Mouse (Mus musculus) intestine, embryonic 14.5 days (tissue): ENCODE results near the gene Snap23. TPM values are rescaled to one million over a fixed set of nuclear protein-coding genes. Genes with fewer than 3 reads are reported as not detected.

Source experiments
- ATAC-seq: fragments of 200-750 bp; cut with Nextera tagmentation; replicated peaks from 2 replicates; pipeline ENCODE4 v1.8.0; 2017; ENCODE audit warnings: low read depth, moderate number of reproducible peaks, moderate TSS enrichment, moderate library complexity; ENCODE audit not compliant: low FRiP score, low TSS enrichment
- DNase-seq: peaks from one replicate; pipeline ENCODE4 v3.0.0-alpha.2; 2018; ENCODE audit warnings: low spot score
- H3K27ac ChIP-seq: fragments of 300-500 bp; sonication (generic); 2 replicates; pipeline ENCODE4 v1.5.1; 2014; ENCODE audit warnings: low read depth, mild to moderate bottlenecking, control low read depth
- H3K27me3 ChIP-seq: fragments of 300-500 bp; sonication (generic); replicated peaks from 2 replicates; pipeline ENCODE4 v1.6.1; 2014; ENCODE audit warnings: low read length, control low read depth; ENCODE audit not compliant: control insufficient read depth, insufficient read depth
- H3K36me3 ChIP-seq: fragments of 300-500 bp; sonication (generic); 2 replicates; pipeline ENCODE4 v1.6.1; 2014; ENCODE audit warnings: low read length, control low read depth; ENCODE audit not compliant: control insufficient read depth, insufficient read depth
- H3K4me1 ChIP-seq: fragments of 300-500 bp; sonication (generic); replicated peaks from 2 replicates; pipeline ENCODE4 v1.6.1; 2014; ENCODE audit warnings: low read length, control low read depth, mixed read lengths; ENCODE audit not compliant: control insufficient read depth, insufficient read depth
- H3K4me2 ChIP-seq: fragments of 300-500 bp; sonication (generic); 2 replicates; pipeline ENCODE4 v1.6.1; 2014; ENCODE audit warnings: low read length
- H3K4me3 ChIP-seq: fragments of 300-500 bp; sonication (generic); 2 replicates; pipeline ENCODE4 v1.5.1; 2014; ENCODE audit warnings: low read depth, low read length, control low read depth, mixed read lengths
- H3K9ac ChIP-seq: fragments of 300-500 bp; sonication (generic); 2 replicates; pipeline ENCODE4 v1.6.1; 2014; ENCODE audit warnings: mild to moderate bottlenecking, low read length
- H3K9me3 ChIP-seq: fragments of 300-500 bp; sonication (generic); 2 replicates; pipeline ENCODE4 v1.6.1; 2016; ENCODE audit warnings: low read length, control low read depth; ENCODE audit not compliant: control insufficient read depth
- WGBS: fragments of 180-500 bp; shearing (Covaris S2); extraction: QIAGEN DNeasy Blood & Tissue Kit; methylation state at CpG from one replicate; pipeline ENCODE4 v1.1.7; 2014; 5-methylcytosine and 5-hydroxymethylcytosine counted together
- polyA plus RNA-seq: library from polyadenylated mRNA; unstranded; fragments of >200 nt; fragmentation: Nextera tagmentation; extraction: Ambion mirVana; gene quantifications from 2 replicates; pipeline ENCODE4 v1.2.1, GENCODE M21; 2014

Gene Snap23
- polyA plus RNA-seq, 1 experiment from 2014 or later: 49.6 TPM

GRCm38 (mm10) chr2:120599506-120599905 lies 32.0 kb downstream of the Snap23 start:
- Histone ChIP-seq H3K4me2 (no peak overlapping the region), H3K27ac (no peak overlapping the region), H3K4me1 (no peaks in the 10 kb centered on the region), H3K4me3 (no peak overlapping the region), H3K9ac (no peak overlapping the region), H3K9me3 (no peaks in the 10 kb centered on the region), H3K27me3 (no peaks in the 10 kb centered on the region), H3K36me3 (peaks cover 74% of the 10 kb centered on the region)
- 94% methylated on average over 4 of the region's 4 CpGs for WGBS
- DNase-seq: no peak
- no peak for ATAC-seq

GRCm38 (mm10) chr2:120606021-120606690 lies 38.7 kb downstream of the Snap23 start:
- Histone ChIP-seq H3K4me3 (no peak overlapping the region), H3K9ac (no peak overlapping the region), H3K9me3 (no peaks in the 10 kb centered on the region), H3K27ac (no peak overlapping the region), H3K4me2 (no peak overlapping the region), H3K4me1 (peaks cover 12% of the 10 kb centered on the region), H3K27me3 (no peaks in the 10 kb centered on the region), H3K36me3 (peaks cover 13% of the 10 kb centered on the region)
- ATAC-seq (no peak), DNase-seq (no peak)
- WGBS: 85% methylated on average over 6 of the region's 6 CpGs

GRCm38 (mm10) chr2:120608830-120609723 lies 41.6 kb downstream of the Snap23 start, which contains the start of the genes Haus2 and Lrrc57:
Gene Haus2 (plus strand): TSS chr2:120609383.
Gene Lrrc57 (minus strand): TSS chr2:120609520.
- H3K36me3 ChIP-seq: peaks cover 16% of the 10 kb centered on the region
- H3K4me2 ChIP-seq: peak within 1 kb of the TSS; percentile 83
- DNase-seq (peak; percentile 98), ATAC-seq (peak; percentile 97)
- H3K27me3 ChIP-seq: no peaks in the 10 kb centered on the region
- WGBS: under 1% methylated on average over 52 of the region's 52 CpGs
- H3K4me1 ChIP-seq: peaks cover 12% of the 10 kb centered on the region
- H3K9me3 ChIP-seq: no peaks in the 10 kb centered on the region
- peak within 1 kb of the TSS; percentile 95 for H3K4me3 ChIP-seq
- peak within 1 kb of the TSS; percentile 69 for H3K9ac ChIP-seq
- H3K27ac ChIP-seq: peak within 1 kb of the TSS; percentile 85

GRCm38 (mm10) chr2:120616279-120617163 lies 49.0 kb downstream of the Snap23 start:
- no peak for ATAC-seq
- H3K36me3 ChIP-seq: peaks cover 66% of the 10 kb centered on the region

GRCm38 (mm10) chr2:120619538-120619937 lies 52.1 kb downstream of the Snap23 start:
- H3K9me3 ChIP-seq: no peaks in the 10 kb centered on the region
- 100% methylated on average over 1 of the region's 1 CpGs for WGBS
- DNase-seq (no peak), ATAC-seq (no peak)
- H3K4me3 ChIP-seq: no peak overlapping the region
- no peak overlapping the region for H3K4me2 ChIP-seq
- H3K9ac ChIP-seq: no peak overlapping the region
- H3K27ac ChIP-seq: no peak overlapping the region
- H3K27me3 ChIP-seq: no peaks in the 10 kb centered on the region
- H3K36me3 ChIP-seq: peaks cover 51% of the 10 kb centered on the region
- no peaks in the 10 kb centered on the region for H3K4me1 ChIP-seq

More at GRCm38 (mm10) chr2:120616279-120617163, 49.0 kb downstream of the Snap23 start:
- no peak overlapping the region for H3K9ac ChIP-seq
- no peak overlapping the region for H3K4me3 ChIP-seq
- H3K4me2 ChIP-seq: no peak overlapping the region
- H3K27ac ChIP-seq: no peak overlapping the region
- no peaks in the 10 kb centered on the region for H3K27me3 ChIP-seq
- no peaks in the 10 kb centered on the region for H3K4me1 ChIP-seq
- DNase-seq: no peak
- H3K9me3 ChIP-seq: no peaks in the 10 kb centered on the region
- 84% methylated on average over 5 of the region's 5 CpGs for WGBS

GRCm38 (mm10) chr2:120622920-120623319 lies 55.4 kb downstream of the Snap23 start:
- H3K4me1 ChIP-seq: no peaks in the 10 kb centered on the region
- DNase-seq: no peak
- H3K27me3 ChIP-seq: no peaks in the 10 kb centered on the region
- no peak overlapping the region for H3K4me2 ChIP-seq
- no peaks in the 10 kb centered on the region for H3K9me3 ChIP-seq
- peaks cover 26% of the 10 kb centered on the region for H3K36me3 ChIP-seq
- H3K27ac ChIP-seq: no peak overlapping the region
- ATAC-seq: no peak
- no peak overlapping the region for H3K9ac ChIP-seq
- no peak overlapping the region for H3K4me3 ChIP-seq

GRCm38 (mm10) chr2:120628076-120628865 lies 60.8 kb downstream of the Snap23 start:
- H3K9me3 ChIP-seq: no peaks in the 10 kb centered on the region
- H3K27ac ChIP-seq: peak overlapping the region; percentile 52; the same call in 1 of the 2 replicates
- H3K4me3 ChIP-seq: peak overlapping the region; percentile 50
- H3K9ac ChIP-seq: peak overlapping the region; percentile 45
- H3K27me3 ChIP-seq: no peaks in the 10 kb centered on the region
- H3K36me3 ChIP-seq: no peaks in the 10 kb centered on the region
- peak overlapping the region; percentile 55 for H3K4me2 ChIP-seq
- WGBS: 30% methylated on average over 10 of the region's 10 CpGs
- H3K4me1 ChIP-seq: no peaks in the 10 kb centered on the region
- DNase-seq (peak; percentile 54), ATAC-seq (peak; percentile 30; the same call in 1 of the 2 replicates)
